Mouse (Mus musculus) ES-Bruce4 (cell line): ENCODE data around the gene Lingo3. TPM values are rescaled to one million over a fixed set of nuclear protein-coding genes. Genes with fewer than 3 reads are reported as not detected.
A peak's percentile ranks its signal among the peaks of the same experiment; 100 is the strongest.
"Not testable (repeated sequence)": the region's sequence is repeated elsewhere in the genome, so short reads cannot be mapped to it uniquely, and the experiment has no call there.

ENCODE experiments used
- H3K27ac ChIP-seq: 2 replicates; pipeline ENCODE4 v1.5.1; 2012; ENCODE audit warnings: low read length, inconsistent platforms; ENCODE audit not compliant: insufficient read depth
- H3K27me3 ChIP-seq: 2 replicates; pipeline ENCODE4 v1.6.1; 2012; ENCODE audit warnings: mild to moderate bottlenecking, low read length, inconsistent platforms; ENCODE audit not compliant: control insufficient read depth, poor library complexity, insufficient read depth, severe bottlenecking
- H3K36me3 ChIP-seq: 2 replicates; pipeline ENCODE4 v1.6.1; 2012; ENCODE audit warnings: inconsistent platforms, mild to moderate bottlenecking, low read length, moderate library complexity; ENCODE audit not compliant: control insufficient read depth, poor library complexity, insufficient read depth, severe bottlenecking
- H3K4me1 ChIP-seq: one replicate; pipeline ENCODE4 v1.8.1; 2011; ENCODE audit warnings: low read length; ENCODE audit not compliant: control insufficient read depth, insufficient read depth
- H3K4me3 ChIP-seq: 2 replicates; pipeline ENCODE4 v1.5.1; 2011; ENCODE audit warnings: low read depth, mild to moderate bottlenecking, low read length
- H3K9ac ChIP-seq: 2 replicates; pipeline ENCODE4 v1.6.1; 2012; ENCODE audit warnings: low read depth, mild to moderate bottlenecking, inconsistent platforms; ENCODE audit not compliant: poor library complexity, severe bottlenecking
- H3K9me3 ChIP-seq: replicated peaks from 2 replicates; pipeline ENCODE4 v1.6.1; 2012; ENCODE audit warnings: mild to moderate bottlenecking, low read length, inconsistent platforms; ENCODE audit not compliant: control insufficient read depth, poor library complexity, insufficient read depth, severe bottlenecking
- CTCF ChIP-seq: IDR thresholded peaks from one replicate; pipeline ENCODE4 v1.8.1; 2011; ENCODE audit warnings: low read depth, low read length
- EP300 ChIP-seq: IDR thresholded peaks from 2 replicates; pipeline ENCODE4 v1.6.1; 2011; ENCODE audit warnings: low read depth, low read length; ENCODE audit not compliant: insufficient read depth
- POLR2A ChIP-seq: IDR thresholded peaks from one replicate; pipeline ENCODE4 v1.8.1; 2011; ENCODE audit warnings: low read length; ENCODE audit not compliant: insufficient read depth
- polyA plus RNA-seq: library from polyadenylated mRNA; stranded (reverse); fragments of >200 nt; gene quantifications from 2 replicates; pipeline ENCODE4 v1.2.4, GENCODE M21; 2011; ENCODE audit warnings: low read depth; ENCODE audit not compliant: missing spikeins, insufficient read depth, insufficient read length

Gene Lingo3
- polyA plus RNA-seq, 1 experiment: 1.2 TPM

GRCm38 (mm10) chr10:80835617-80836016 lies 8.2 kb downstream of the Lingo3 start:
- Histone ChIP-seq H3K36me3 (no peaks in the 10 kb centered on the region), H3K27me3 (0 out of 2 replicates have a peak, but pooled peaks cover 1% of the 10 kb centered on the region), H3K4me1 (no peaks in the 10 kb centered on the region), H3K27ac (no peak overlapping the region), H3K9ac (no peak overlapping the region), H3K4me3 (peak overlapping the region; percentile 24), H3K9me3 (no peaks in the 10 kb centered on the region)
- TF ChIP-seq CTCF (no peak), EP300 (no peak), POLR2A (no peak)

GRCm38 (mm10) chr10:80832818-80833217 lies 11.0 kb downstream of the Lingo3 start:
- peaks cover 3% of the 10 kb centered on the region for H3K36me3 ChIP-seq
- H3K4me3 ChIP-seq: no peak overlapping the region
- H3K9me3 ChIP-seq: no peaks in the 10 kb centered on the region
- H3K27me3 ChIP-seq: 0 out of 2 replicates have a peak, but pooled peaks cover 1% of the 10 kb centered on the region
- no peak for TF ChIP-seq EP300
- TF ChIP-seq POLR2A: no peak
- H3K4me1 ChIP-seq: no peaks in the 10 kb centered on the region
- H3K9ac ChIP-seq: no peak overlapping the region
- H3K27ac ChIP-seq: no peak overlapping the region

- H3K4me1 ChIP-seq: no peaks in the 10 kb centered on the region
- H3K4me3 ChIP-seq: no peak overlapping the region
- 0 out of 2 replicates have a peak, but pooled peaks cover 1% of the 10 kb centered on the region for H3K27me3 ChIP-seq
- peaks cover 3% of the 10 kb centered on the region for H3K36me3 ChIP-seq
- no peak overlapping the region for H3K27ac ChIP-seq
- no peaks in the 10 kb centered on the region for H3K9me3 ChIP-seq
- TF ChIP-seq POLR2A: no peak
- no peak for TF ChIP-seq CTCF
- TF ChIP-seq EP300: no peak
- no peak overlapping the region for H3K9ac ChIP-seq
These were observed 12.7 kb downstream of the Lingo3 start for GRCm38 (mm10) chr10:80831136-80831535.

- Histone ChIP-seq H3K9ac (no peak overlapping the region), H3K27me3 (no peaks in the 10 kb centered on the region), H3K36me3 (peaks cover 3% of the 10 kb centered on the region), H3K9me3 (no peaks in the 10 kb centered on the region), H3K4me1 (no peaks in the 10 kb centered on the region), H3K27ac (no peak overlapping the region), H3K4me3 (no peak overlapping the region)
- TF ChIP-seq POLR2A (no peak), EP300 (no peak), CTCF (no peak)
These were observed 14.2 kb downstream of the Lingo3 start for GRCm38 (mm10) chr10:80829359-80830278.

GRCm38 (mm10) chr10:80828587-80828986 lies 15.3 kb downstream of the Lingo3 start:
- not testable (repeated sequence) for H3K4me1 ChIP-seq, H3K4me3 ChIP-seq, H3K9ac ChIP-seq

GRCm38 (mm10) chr10:80827870-80828420 lies 15.9 kb downstream of the Lingo3 start:
- Histone ChIP-seq H3K27me3 (no peaks in the 10 kb centered on the region), H3K27ac (no peak overlapping the region), H3K4me1 (no peaks in the 10 kb centered on the region), H3K9ac (peak overlapping the region; percentile 88), H3K36me3 (peaks cover 3% of the 10 kb centered on the region), H3K9me3 (no peaks in the 10 kb centered on the region), H3K4me3 (peak overlapping the region; percentile 93)
- TF ChIP-seq EP300 (no peak), CTCF (no peak), POLR2A (no peak)

More at GRCm38 (mm10) chr10:80828587-80828986, 15.3 kb downstream of the Lingo3 start:
- not testable (repeated sequence) for H3K27ac ChIP-seq, H3K36me3 ChIP-seq, H3K9me3 ChIP-seq, H3K27me3 ChIP-seq
